Mouse (Mus musculus) midbrain, embryonic 16.5 days (tissue): ENCODE data around the gene Myof. TPM values are rescaled to one million over a fixed set of nuclear protein-coding genes. Genes with fewer than 3 reads are reported as not detected.

Source experiments
- ATAC-seq: fragments of 200-750 bp; cut with Nextera tagmentation; 2 replicates; pipeline ENCODE4 v1.8.0; 2017; ENCODE audit warnings: moderate TSS enrichment
- H3K27ac ChIP-seq: fragments of 300-500 bp; sonication (generic); 2 replicates; pipeline ENCODE4 v1.5.1; 2014; ENCODE audit warnings: mild to moderate bottlenecking, low read length, mixed read lengths
- H3K27me3 ChIP-seq: fragments of 300-500 bp; sonication (generic); 2 replicates; pipeline ENCODE4 v1.6.1; 2014; ENCODE audit warnings: low read depth, low read length, mixed read lengths; ENCODE audit not compliant: control insufficient read depth, insufficient read depth
- H3K36me3 ChIP-seq: fragments of 300-500 bp; sonication (generic); 2 replicates; pipeline ENCODE4 v1.6.1; 2014; ENCODE audit warnings: mild to moderate bottlenecking, low read length, moderate library complexity, mixed read lengths; ENCODE audit not compliant: control insufficient read depth, insufficient read depth
- H3K4me1 ChIP-seq: fragments of 300-500 bp; sonication (generic); 2 replicates; pipeline ENCODE4 v1.6.1; 2014; ENCODE audit warnings: mild to moderate bottlenecking, low read length, mixed read lengths; ENCODE audit not compliant: control insufficient read depth, insufficient read depth
- H3K4me2 ChIP-seq: fragments of 300-500 bp; sonication (generic); 2 replicates; pipeline ENCODE4 v1.6.1; 2014; ENCODE audit warnings: mild to moderate bottlenecking, low read length, mixed read lengths
- H3K4me3 ChIP-seq: fragments of 300-500 bp; sonication (generic); 2 replicates; pipeline ENCODE4 v1.5.1; 2014; ENCODE audit warnings: low read depth, mild to moderate bottlenecking, low read length, moderate library complexity, mixed read lengths
- H3K9ac ChIP-seq: fragments of 300-500 bp; sonication (generic); 2 replicates; pipeline ENCODE4 v1.6.1; 2014; ENCODE audit warnings: low read depth, low read length, mixed read lengths
- H3K9me3 ChIP-seq: fragments of 300-500 bp; sonication (generic); replicated peaks from 2 replicates; pipeline ENCODE4 v1.6.1; 2014; ENCODE audit warnings: mild to moderate bottlenecking, low read length, mixed read lengths; ENCODE audit not compliant: control insufficient read depth, poor library complexity, severe bottlenecking
- WGBS: fragments of 180-500 bp; shearing (Covaris S2); extraction: QIAGEN DNeasy Blood & Tissue Kit; methylation state at CpG from one replicate; pipeline ENCODE4 v1.1.7; 2014; 5-methylcytosine and 5-hydroxymethylcytosine counted together
- polyA plus RNA-seq: library from polyadenylated mRNA; unstranded; fragments of >200 nt; fragmentation: Nextera tagmentation; extraction: Ambion mirVana; gene quantifications from 2 replicates; pipeline ENCODE4 v1.2.1, GENCODE M21; 2015

Myof gene
- polyA plus RNA-seq, 1 experiment from 2014 or later = 1.9 TPM

DNA sequence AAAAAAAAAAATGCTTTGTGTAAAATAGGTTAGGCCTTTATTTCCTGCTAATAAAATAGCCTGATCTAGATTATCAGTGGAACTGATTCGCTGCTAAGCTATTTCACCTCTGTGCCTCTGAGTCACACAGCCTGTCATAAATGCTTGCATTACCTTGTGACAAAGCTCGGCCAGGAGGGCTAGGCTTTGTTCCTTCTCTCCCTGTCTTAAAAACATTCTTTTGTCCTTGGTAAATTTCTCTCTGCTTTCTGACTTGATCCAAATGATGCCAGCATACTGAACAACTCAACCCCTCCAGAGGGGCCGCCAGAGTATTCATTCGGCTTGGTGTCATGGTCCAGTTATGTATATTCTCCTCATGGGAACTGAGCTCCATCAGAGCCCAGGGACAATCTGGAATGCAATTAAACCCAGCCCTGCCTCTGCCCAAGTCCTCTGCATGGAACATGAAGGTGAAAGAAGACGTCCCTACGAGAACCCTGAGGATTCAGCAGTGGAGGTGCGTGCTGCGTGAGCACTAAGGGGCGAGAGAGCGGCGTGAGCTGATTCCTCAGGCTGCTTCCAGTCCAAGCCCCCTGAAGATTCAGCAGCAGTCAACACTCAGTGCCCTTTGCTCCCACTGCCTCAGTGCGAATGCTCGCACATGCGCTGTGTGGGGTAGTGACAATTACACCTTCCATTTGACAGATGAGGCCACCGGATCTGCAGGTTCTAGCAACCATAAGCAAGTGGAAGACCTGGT, 10.2 kb downstream of the Myof start:
- ATAC-seq = no peak
- H3K4me3 ChIP-seq = no peak overlapping the region
- H3K9me3 ChIP-seq = no peaks in the 10 kb centered on the region
- no peak overlapping the region for H3K27ac ChIP-seq
- no peaks in the 10 kb centered on the region for H3K27me3 ChIP-seq
- 0 out of 2 replicates have a peak, but pooled peaks cover 4% of the 10 kb centered on the region for H3K4me1 ChIP-seq
- H3K9ac ChIP-seq = no peak overlapping the region
- H3K36me3 ChIP-seq = no peaks in the 10 kb centered on the region
- 81% methylated on average over 15 of the region's 15 CpGs for WGBS
- no peak overlapping the region for H3K4me2 ChIP-seq

DNA sequence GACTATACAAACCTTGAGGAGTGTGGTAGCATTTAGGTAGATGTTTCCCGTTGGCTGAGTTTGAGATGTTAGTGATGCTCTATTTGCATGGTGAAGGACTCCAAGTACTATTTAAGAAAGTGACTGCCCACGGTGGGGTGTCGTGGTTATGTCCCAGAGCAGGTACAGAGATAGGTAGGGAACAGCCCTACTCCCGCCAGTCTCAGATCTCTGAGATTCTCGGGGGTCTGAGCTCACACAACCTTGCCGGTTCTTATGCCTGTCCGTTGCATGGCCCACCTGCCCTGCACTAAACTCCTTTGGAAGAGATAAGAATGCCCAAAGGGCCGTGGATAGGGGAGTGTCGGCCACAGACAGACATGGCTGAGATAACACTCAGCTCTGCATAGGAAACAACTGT, 12.2 kb downstream of the Myof start:
- Histone ChIP-seq H3K27me3 (no peaks in the 10 kb centered on the region), H3K4me3 (no peak overlapping the region), H3K27ac (no peak overlapping the region), H3K4me2 (peak overlapping the region; percentile 45), H3K9me3 (no peaks in the 10 kb centered on the region), H3K9ac (no peak overlapping the region), H3K36me3 (no peaks in the 10 kb centered on the region), H3K4me1 (0 out of 2 replicates have a peak, but pooled peaks cover 4% of the 10 kb centered on the region)
- peak; percentile 50; the same call in 1 of the 2 replicates for ATAC-seq
- 71% methylated on average over 9 of the region's 9 CpGs for WGBS

DNA sequence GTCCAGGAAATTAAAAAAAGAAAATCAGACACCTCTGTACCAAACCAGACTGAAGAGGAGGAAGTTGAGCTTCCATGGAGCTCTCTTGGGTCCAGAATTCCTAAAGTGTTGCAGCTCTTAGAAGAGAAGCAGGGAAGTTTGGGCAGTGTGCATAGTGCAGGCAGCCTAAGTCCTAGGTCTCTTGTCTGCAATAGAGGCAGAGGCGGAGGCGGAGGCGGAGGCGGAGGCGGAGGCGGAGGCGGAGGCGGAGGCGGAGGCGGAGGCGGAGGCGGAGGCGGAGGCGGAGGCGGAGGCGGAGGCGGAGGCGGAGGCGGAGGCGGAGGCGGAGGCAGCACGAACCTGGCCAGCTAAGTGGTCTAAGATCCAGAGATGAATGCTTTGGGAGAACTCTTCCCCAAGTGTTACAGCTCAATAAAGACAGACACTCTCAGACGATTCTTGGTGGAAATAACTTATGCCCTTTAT, 12.7 kb downstream of the Myof start:
- Histone ChIP-seq H3K4me2 (peak overlapping the region; percentile 45), H3K4me3 (no peak overlapping the region), H3K4me1 (0 out of 2 replicates have a peak, but pooled peaks cover 4% of the 10 kb centered on the region), H3K9ac (no peak overlapping the region), H3K36me3 (no peaks in the 10 kb centered on the region), H3K27ac (no peak overlapping the region), H3K9me3 (no peaks in the 10 kb centered on the region), H3K27me3 (no peaks in the 10 kb centered on the region)
- peak; percentile 86 for ATAC-seq
- WGBS = 0% methylated on average over 8 of the region's 23 CpGs

DNA sequence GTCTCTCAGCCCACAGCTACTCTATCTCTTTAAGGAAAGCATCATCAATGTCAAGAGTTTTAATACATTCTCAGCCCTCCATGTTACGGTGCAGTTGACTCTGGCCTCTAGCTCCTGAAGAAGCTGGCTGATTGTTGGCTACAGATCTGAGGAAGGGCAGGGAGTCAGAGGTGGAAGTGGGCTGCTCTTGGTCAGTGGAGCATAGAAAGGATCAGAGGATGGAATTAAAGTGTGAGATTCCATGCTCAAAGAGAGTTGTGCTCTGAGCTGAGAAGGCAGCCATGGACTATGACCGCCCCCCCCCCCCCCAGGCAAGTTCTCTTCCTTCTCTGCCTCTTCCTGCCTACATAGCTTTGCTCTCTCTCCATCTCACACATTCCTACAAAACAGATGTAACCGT, 13.5 kb downstream of the Myof start:
- Histone ChIP-seq H3K9ac (no peak overlapping the region), H3K27me3 (no peaks in the 10 kb centered on the region), H3K9me3 (no peaks in the 10 kb centered on the region), H3K4me2 (no peak overlapping the region), H3K27ac (no peak overlapping the region), H3K4me3 (no peak overlapping the region), H3K36me3 (no peaks in the 10 kb centered on the region), H3K4me1 (0 out of 2 replicates have a peak, but pooled peaks cover 4% of the 10 kb centered on the region)
- 51% methylated on average over 2 of the region's 3 CpGs for WGBS
- no peak for ATAC-seq

DNA sequence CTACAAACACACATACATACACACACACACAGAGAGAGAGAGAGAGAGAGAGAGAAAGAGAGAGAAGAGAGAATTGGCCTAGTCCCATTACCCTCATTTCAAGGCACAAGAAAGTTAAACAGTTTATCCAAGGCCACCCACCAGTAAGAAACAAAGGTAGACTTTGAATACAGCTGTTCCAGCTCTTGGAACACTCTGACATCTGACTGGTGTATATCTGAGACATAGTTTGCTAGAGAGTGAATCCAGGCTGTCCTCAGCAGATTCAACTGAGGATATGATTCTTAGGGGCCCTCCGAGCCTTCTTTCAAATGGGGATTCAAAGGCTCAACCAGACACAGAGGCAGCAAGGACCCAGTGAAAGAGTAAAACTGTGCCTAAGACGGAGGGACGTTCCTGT, 14.1 kb downstream of the Myof start:
- Histone ChIP-seq H3K9me3 (no peaks in the 10 kb centered on the region), H3K9ac (no peak overlapping the region), H3K4me1 (0 out of 2 replicates have a peak, but pooled peaks cover 4% of the 10 kb centered on the region), H3K4me2 (no peak overlapping the region), H3K27ac (no peak overlapping the region), H3K27me3 (no peaks in the 10 kb centered on the region), H3K36me3 (no peaks in the 10 kb centered on the region), H3K4me3 (no peak overlapping the region)
- WGBS = 76% methylated on average over 3 of the region's 3 CpGs
- ATAC-seq = no peak

DNA sequence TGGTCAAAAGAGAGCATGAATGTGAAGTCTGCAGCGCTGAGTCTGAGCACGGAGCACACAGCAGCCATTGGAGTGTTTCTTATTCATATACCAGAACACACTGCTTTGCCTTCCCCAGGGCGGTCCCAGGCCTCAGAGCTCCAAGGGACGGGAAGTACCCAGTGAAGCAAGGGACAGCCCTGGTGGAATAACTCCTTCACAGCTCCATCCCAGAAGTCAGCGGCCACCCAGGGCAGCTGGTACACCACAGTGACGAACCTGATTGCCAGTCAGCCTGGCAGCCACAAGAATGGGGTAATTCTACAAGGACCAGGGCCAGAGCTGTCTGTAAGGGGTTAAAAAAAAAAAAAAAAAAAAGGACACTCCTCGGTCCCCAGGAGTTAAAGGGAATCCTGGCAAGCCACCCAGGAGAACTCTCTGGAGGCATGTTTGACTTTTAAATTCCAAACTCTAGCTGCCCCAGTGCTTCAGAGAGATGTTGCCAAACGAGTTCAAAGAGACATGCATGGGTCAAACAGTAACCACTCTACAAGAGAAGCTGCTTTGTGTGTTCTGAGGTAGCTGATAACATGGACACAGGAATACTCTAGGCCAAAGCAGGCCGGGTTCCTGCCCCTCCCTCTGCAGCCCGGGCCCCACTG, 15.4 kb downstream of the Myof start:
- Histone ChIP-seq H3K4me1 (0 out of 2 replicates have a peak, but pooled peaks cover 4% of the 10 kb centered on the region), H3K36me3 (no peaks in the 10 kb centered on the region), H3K27ac (no peak overlapping the region), H3K4me3 (no peak overlapping the region), H3K27me3 (no peaks in the 10 kb centered on the region), H3K9me3 (no peaks in the 10 kb centered on the region), H3K4me2 (no peak overlapping the region), H3K9ac (no peak overlapping the region)
- no peak for ATAC-seq
- 65% methylated on average over 10 of the region's 10 CpGs for whole genome bisulfite sequencing

DNA sequence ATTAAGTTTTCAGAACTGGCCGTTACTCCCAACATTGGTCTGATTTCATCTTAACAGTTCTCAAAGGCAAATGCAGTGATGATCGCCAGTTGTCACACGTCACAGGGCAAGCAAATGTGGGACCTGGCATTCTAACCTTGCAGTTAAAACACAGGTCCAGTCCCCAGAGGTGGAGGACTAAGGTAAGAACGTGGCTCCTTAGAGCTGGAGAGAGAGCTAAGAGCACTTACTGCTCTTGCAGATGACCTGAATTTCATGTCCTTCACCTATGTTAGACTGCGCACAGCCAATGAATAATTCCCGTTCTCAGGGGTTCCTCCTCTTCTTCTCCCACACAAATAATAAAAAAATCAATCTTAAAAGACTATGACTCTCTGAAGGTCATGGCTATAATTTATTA, 16.0 kb downstream of the Myof start:
- Histone ChIP-seq H3K4me3 (no peak overlapping the region), H3K9me3 (no peaks in the 10 kb centered on the region), H3K27ac (no peak overlapping the region), H3K9ac (no peak overlapping the region), H3K36me3 (no peaks in the 10 kb centered on the region), H3K4me2 (no peak overlapping the region), H3K27me3 (no peaks in the 10 kb centered on the region), H3K4me1 (0 out of 2 replicates have a peak, but pooled peaks cover 4% of the 10 kb centered on the region)
- ATAC-seq = no peak
- WGBS = 83% methylated on average over 6 of the region's 6 CpGs

DNA sequence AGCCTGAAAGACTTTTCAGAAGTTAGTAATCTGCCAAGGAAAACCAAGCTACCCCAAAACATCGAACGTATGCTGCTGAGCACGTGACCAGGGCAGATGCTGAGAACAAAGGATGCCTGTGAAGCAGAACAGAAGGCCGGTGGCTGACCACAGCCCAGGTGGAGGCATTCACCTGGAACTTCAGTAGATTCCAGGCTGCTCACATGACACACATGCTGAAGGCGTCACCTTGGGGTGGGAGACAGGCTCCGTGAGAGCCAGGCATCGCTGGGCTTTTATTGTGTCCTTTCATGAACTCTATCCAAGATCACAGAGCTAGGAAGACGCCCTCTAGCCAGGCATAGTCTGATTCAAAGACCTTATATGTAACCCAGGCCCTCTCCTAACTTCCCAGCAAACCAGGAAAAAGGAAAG, 17.2 kb downstream of the Myof start:
- Histone ChIP-seq H3K4me1 (0 out of 2 replicates have a peak, but pooled peaks cover 4% of the 10 kb centered on the region), H3K9me3 (no peaks in the 10 kb centered on the region), H3K4me2 (no peak overlapping the region), H3K27me3 (no peaks in the 10 kb centered on the region), H3K4me3 (no peak overlapping the region), H3K9ac (no peak overlapping the region), H3K27ac (no peak overlapping the region), H3K36me3 (no peaks in the 10 kb centered on the region)
- no peak for ATAC-seq
- WGBS = 67% methylated on average over 8 of the region's 8 CpGs
